Mouse (Mus musculus): ENCODE results near the gene Kdr.

The Kdr gene

DNA sequence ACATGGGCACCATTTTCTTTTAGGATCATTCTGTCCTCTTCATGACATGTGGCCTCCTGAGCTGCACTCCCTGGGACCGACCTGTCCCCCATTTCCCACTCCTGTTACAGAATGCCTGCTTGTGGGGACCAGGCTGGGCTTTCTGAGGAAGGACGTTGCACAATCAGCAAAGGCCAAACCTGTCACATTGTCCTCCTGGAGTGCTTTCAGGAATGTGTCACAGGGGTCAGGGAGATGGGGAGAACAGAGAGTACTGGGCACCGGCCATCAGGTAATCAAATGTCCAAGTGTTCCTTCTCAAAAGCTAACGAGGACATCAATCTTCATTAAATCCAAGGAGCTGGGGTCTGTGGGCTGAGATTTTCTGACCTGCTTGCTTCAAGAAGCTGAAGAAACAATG is 72.2 kb downstream of the Kdr start:
- DNase-seq = no peak

DNA sequence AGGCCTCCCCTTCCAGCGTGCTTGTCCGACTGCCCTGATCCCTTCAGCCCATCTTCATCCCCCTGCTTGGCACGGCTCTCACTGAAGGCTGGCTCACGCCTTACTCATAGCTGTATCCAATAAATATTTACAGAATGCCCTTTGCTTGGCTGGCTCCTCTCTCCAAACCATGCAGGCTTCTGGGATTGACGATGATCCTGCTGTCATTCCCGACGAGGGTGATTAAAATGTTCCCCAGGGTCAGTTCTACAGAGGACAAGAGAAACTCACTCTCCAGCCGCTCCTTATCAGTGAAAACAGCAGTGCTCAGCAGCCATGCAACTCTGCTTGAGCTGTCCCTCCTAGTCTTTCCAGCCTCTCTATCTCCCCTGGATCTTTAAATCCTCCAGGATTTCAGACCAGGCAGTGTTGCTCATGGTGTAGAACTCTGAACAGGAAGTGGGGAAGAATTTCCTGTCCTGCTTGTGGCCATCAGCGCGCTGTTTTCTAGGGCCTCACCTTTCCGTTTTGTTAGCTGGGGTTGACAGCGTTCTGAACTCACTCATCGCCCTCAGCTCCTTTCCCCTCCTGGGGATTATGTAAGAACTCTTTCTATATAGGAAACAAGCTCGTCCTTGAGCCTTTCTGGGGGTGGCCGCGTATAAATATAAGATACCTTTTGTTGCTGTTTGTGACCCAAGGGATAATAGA is 77.9 kb downstream of the Kdr start:
- DNase-seq = no peak

DNA sequence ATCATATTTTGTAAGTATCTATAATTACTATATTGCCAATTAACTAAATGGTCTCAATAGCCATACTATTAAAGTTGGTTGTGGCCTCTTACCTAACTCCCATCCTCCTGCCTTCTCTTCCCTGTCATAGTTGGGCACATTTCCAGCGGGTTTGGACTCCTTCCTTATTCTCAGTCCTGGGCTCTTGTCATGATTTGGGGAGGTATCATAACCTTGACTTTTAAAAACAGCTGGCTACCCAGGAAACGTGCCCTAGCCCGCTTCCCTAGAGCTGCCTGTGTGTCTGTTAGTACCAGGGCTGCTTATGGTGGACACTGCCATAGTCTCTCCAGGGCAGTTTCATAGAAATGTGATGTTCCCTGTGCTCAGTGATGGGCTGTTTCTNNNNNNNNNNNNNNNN is 82.9 kb downstream of the Kdr start:
- DNase-seq = no peak

DNA sequence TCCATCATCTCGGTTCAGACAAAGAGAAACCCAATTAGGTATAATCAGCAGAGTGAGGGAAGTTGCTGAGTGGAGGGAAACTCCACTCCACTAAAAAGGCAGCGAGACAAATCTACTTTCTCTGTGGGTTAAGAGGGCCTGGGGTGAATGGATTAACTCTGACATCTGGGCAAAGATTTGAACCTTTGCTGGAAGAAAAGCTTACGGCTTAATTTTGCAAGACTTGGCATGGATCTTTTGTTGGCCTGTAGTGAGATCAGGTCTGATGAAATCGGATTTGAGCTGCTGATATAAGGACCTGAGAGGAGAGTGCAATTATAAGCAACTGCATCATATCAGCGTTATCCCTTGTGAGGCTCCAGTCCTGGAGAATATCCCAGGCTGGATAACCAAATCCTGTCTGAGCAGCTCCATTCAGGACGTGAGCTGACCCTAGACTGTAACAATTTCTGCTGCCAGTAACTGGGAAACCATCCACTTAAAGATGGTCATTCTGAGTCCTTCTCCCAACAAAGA is 85.2 kb downstream of the Kdr start:
- DNase-seq = no peak

Measured in cerebellum, postnatal 25 days (tissue).